Mouse (Mus musculus) olfactory bulb, adult 2 months (tissue): ENCODE results near the gene Bcl6b.

Source experiments
- CTCF ChIP-seq: fragments of 200-500 bp; IDR thresholded peaks from 2 replicates; pipeline ENCODE4 v1.5.1; 2012; ENCODE audit warnings: low read depth, mild to moderate bottlenecking, low read length, moderate library complexity; ENCODE audit not compliant: insufficient read depth
- POLR2A ChIP-seq: fragments of 200-500 bp; IDR thresholded peaks from 2 replicates; pipeline ENCODE4 v1.6.1; 2012; ENCODE audit warnings: mild to moderate bottlenecking, low read depth, low read length, moderate library complexity; ENCODE audit not compliant: insufficient read depth

DNA sequence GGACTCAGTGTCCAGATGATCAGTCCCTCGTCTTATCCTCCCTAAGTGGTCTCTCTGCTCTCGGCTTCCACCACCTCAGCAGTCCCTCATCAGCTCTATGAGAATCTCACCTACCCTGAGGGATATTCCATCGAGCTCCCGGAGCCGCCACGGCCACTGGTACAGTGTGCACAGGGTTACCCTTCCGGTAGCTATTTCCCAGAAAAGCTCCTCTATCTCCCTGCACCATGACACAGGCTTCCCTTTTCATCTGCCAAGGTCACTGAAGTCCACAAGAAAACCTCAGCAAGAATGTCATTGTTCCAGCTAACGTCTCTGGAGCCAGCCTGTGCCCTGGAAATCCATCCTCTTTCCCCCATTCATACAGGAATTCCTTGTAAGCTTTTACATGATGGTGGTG is 22.3 kb upstream of the Bcl6b start:
- no peak for TF ChIP-seq CTCF
- no peak for TF ChIP-seq POLR2A
